Comparison of ENCODE assay signal across 19 mouse cellular contexts in the genomic region with DNA sequence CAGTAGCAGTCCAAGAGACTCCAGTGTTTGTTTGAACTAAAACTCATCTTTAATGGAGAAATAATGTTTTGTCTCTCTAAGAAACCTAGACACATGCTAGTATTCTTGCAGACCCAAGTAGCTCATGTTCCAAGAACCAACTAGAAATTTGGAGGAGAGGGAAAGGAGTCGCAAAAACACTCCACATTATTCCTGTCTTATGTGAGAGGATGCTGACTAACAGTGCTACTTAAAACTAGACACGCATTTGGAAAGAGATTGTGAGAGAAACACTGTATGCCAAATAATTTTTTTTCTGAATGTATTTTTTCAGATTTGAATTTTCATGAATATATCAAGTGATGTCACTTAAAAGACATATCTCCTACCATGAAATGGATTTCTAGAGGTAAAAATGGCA.
"Had no signal": no experiment of that assay in that cellular context is flagged by ENCODE, and none has a peak within 500 bp of the region (broad histone marks: within the 10 kb centered on the region; RNA-seq: fewer than 3 reads in every experiment).

No protein-coding gene starts in this region.

- H3K9me3 ChIP-seq: midbrain, embryonic 10.5 days; midbrain, embryonic 12.5 days; neural tube, embryonic 13.5 days; neural tube, embryonic 15.5 days had no signal

- H3K27ac ChIP-seq: midbrain, embryonic 10.5 days; midbrain, embryonic 12.5 days; neural tube, embryonic 13.5 days; neural tube, embryonic 15.5 days had no signal

- H3K36me3 ChIP-seq: midbrain, embryonic 10.5 days; midbrain, embryonic 12.5 days; neural tube, embryonic 13.5 days; neural tube, embryonic 15.5 days had no signal

- H3K4me3 ChIP-seq: midbrain, embryonic 10.5 days; midbrain, embryonic 12.5 days; myocyte; neural tube, embryonic 13.5 days; neural tube, embryonic 15.5 days had no signal

- ATAC-seq: midbrain, embryonic 16.5 days had no signal

- DNase-seq: lung, adult 18-20 months; lung, embryonic 14.5 days; lung, postnatal 10 days; lung, postnatal 4 days; midbrain, embryonic 14.5 days; retina, postnatal 1 day; right cerebral cortex, adult 18-20 months; right cerebral cortex, postnatal 25 days; right cerebral cortex, postnatal 4 days; spleen, adult 18-20 months; thymus, adult 2 months; thymus, postnatal 25 days; thymus, postnatal 4 days had no signal

- H3K27me3 ChIP-seq: midbrain, embryonic 12.5 days; neural tube, embryonic 13.5 days; neural tube, embryonic 15.5 days had no signal

- H3K4me1 ChIP-seq: midbrain, embryonic 10.5 days; midbrain, embryonic 12.5 days; neural tube, embryonic 13.5 days; neural tube, embryonic 15.5 days had no signal

- H3K4me2 ChIP-seq: lung, embryonic 14.5 days; midbrain, embryonic 12.5 days; neural tube, embryonic 13.5 days; neural tube, embryonic 15.5 days had no signal

- H3K9ac ChIP-seq: lung, embryonic 14.5 days; midbrain, embryonic 12.5 days; neural tube, embryonic 13.5 days; neural tube, embryonic 15.5 days had no signal
